Mouse (Mus musculus) testis, postnatal 10 days (tissue): ENCODE data around the gene Ddx6.

ENCODE experiments used
- DNase-seq: peaks from one replicate; pipeline ENCODE4 v3.0.0; 2021; ENCODE audit warnings: low spot score

Gene Ddx6

DNA sequence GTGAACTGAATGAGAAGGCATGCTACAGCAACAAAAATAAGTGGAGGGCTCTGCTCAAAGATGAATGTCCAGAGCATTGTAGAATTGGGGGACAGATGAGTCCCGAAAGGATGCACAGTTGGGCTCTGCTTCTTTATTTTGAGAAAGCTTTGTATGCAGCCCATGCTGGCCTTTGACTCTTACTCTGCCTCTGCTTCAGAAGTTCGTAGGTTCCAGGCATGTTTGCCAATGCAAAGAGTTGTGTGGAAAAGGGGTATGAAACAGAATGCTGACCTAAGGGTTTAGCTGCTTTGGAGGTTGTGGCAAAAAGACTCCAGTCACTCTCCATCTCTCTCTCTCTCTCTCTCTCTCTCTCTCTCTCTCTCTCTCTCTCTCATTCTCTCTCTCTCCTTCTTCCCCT is 36.9 kb downstream of the Ddx6 start:
- no peak for DNase-seq

DNA sequence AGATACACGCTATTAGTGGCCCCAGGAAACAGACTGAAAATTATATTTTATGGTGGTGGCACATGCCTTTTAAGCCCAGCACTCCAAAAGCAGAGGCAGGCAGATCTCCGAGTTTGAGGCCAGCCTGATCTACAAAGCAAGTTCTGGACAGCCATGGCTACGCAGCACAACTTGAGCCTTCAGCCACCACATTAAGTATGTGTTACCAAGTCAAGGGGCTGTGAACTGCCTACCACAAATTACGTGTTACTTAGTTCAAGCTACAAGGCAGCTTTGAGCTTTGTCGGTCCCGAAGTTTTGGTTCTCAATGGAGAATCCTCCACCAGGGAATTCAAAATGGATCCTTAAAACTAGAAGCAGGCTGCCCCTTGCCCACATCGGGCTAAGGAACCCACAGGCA is 38.4 kb downstream of the Ddx6 start:
- DNase-seq: no peak

DNA sequence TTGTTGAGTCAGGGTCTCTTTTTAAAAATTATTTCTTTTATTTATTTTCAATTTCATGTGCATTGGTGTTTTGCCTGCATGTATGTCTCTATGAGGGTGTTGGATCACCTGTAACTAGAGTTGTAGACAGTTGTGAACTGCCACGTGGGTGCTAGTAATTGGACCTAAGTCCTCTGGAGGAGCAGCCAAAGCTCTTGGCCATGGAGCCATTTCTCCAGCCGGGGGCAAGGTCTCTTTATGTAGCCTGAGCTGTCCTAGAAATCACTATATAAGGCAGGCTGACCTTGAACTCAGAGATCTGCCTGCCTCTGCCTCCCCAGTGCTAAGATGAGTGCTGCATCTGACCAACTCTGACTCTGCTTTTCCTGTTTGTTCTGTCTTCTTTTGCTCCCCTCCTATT is 39.5 kb downstream of the Ddx6 start:
- no peak for DNase-seq

DNA sequence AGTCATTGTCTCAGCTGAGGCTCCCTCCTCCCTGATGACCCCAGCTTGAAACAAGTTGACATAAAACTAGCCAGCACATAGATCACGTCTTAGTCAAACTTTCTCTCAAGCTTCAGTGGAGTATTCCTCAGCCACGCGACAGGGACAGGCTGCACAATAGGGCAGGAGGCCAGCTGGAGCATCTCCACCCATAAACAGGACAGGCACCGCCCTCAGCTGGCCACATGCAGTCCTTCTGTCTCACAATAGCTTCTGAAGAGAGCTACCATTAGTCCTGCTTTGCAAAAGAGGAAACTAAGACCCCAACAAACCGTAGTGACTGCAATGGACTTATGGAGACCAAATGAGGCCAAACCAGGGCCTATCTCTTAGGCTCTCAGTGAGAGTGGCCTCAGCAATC is 40.8 kb downstream of the Ddx6 start:
- DNase-seq: no peak

DNA sequence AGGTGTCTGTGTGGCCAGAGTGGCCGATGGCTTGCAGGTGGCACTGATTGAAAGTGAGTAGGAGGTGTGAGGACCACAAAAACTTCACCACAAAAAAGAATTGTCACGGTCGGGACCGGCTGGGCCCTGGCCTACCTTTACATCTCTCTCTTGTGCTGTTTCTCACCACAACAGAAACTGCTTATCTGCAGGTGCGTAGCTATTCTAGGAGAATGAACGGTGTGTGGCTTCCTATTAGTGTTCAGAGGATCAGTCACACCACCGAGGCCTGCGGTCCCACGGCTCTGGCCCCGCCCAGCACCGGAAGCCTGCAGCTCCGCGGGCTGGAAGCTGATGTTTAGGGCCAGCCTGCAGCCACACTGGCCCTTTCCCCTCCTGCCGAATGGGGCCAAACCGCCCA is 41.2 kb downstream of the Ddx6 start:
- DNase-seq: no peak

DNA sequence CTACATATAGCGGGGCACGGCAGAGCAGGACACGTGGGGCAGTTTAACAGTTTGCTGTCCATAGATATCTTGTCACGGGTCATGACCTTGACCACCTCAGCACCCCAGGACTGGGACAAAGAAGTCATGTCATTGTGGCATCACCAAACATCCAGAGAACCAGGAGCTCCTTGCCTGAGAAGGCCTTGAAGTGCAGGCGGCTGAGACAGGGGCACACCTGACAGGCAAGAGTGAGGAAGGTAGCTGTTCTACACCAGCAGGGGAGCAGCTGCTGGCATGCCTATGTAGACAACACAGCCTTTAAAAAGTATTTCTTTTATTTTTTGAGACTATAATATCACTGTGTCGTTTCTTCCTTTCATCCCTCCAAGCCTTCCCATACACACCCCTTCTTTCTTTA is 41.7 kb downstream of the Ddx6 start:
- DNase-seq: no peak

DNA sequence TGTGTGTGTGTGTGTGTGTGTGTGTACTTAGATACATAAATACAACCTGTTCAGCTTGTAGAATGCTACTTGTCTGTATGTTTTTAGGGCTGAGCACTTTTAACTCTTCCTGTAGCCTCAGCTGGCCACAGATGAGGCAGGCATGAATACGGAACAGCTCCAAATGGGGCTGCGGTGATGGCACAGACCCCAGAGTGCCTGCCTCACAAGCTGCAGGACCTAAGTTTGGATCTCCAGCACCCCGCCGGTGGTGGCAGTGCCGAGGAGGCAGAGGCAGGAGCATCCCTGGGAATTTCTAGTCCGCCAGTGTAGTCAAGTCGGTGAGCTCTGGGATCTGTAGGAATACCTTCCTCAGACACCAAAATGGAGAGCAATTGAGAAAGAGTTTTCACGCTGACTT is 42.3 kb downstream of the Ddx6 start:
- no peak for DNase-seq

DNA sequence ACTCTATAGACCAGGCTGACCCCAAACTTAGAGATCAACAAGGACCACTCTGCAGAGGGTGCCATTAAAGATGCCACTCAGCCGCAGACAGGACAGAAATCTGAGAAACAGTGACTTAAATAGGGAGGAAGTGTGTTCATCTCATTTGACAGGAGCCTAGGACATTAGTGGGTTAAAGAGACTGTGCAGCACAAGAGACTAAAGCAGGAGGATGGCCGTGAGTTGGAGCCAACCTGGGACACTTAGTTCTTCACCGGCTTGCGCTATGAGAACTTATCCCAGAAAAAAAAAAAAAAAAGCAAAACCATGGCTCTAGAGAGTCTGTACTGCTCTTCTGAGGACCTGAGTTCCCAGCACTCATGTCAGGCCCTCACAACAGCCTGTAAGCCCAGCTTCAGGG is 43.0 kb downstream of the Ddx6 start:
- no peak for DNase-seq

DNA sequence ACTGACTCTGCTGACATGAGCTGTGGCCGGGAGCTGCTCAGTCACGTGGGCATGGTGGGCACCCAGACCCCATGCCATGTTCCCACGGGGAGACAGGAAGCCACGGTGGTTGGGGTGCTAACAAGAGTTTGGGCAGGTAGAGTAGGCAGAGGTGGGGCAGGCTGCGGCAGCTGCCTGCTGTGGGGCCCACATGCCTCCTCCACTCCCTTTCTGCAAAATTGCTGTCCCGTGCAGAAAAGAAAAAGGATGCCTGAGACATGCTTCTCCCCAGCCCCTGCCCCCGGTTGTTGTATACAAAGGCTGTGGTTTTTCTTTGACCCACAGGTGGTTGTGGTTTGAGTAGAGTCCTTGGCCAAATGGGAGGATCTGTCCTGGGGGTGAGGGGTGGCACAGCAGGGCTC is 44.2 kb downstream of the Ddx6 start:
- no peak for DNase-seq

DNA sequence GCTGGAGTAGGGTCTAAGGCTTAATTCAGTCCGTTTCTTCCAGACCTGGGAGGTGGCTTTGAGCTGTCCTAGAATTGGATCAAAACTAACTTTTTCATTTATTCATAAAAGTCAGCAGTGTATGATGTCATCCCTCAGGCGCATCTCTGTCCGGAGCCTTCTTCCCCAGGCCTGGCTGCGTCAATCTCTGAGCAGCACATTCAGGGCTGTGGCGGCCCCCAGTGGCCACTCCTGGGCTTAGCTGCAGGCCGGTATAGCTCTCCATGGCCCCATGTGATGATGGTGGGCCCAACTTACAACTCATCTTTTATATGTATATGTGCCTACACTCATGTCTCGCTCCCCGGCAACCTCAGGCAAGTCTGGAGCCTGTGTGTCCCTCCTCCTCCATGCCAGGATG is 47.3 kb downstream of the Ddx6 start:
- peak; percentile 88 for DNase-seq

DNA sequence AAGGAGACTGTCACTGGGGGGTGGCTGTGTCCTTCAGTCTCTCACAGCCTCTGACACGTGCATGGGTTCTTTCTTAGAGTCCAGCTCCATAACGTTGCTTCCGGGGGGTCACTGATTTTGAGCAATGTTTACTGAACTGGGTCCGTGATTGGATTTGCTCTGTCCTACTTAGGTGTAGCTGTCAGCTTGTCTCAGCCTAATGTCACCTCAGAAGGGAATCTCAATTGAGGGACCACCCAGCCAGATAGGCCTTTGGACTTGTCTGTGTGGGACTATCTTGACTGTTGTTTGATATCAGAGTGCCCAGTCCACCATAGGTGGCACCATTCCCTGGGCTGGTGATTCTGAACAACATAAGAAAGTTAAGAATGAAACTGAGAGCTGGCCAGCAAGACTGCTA is 49.2 kb downstream of the Ddx6 start:
- no peak for DNase-seq

DNA sequence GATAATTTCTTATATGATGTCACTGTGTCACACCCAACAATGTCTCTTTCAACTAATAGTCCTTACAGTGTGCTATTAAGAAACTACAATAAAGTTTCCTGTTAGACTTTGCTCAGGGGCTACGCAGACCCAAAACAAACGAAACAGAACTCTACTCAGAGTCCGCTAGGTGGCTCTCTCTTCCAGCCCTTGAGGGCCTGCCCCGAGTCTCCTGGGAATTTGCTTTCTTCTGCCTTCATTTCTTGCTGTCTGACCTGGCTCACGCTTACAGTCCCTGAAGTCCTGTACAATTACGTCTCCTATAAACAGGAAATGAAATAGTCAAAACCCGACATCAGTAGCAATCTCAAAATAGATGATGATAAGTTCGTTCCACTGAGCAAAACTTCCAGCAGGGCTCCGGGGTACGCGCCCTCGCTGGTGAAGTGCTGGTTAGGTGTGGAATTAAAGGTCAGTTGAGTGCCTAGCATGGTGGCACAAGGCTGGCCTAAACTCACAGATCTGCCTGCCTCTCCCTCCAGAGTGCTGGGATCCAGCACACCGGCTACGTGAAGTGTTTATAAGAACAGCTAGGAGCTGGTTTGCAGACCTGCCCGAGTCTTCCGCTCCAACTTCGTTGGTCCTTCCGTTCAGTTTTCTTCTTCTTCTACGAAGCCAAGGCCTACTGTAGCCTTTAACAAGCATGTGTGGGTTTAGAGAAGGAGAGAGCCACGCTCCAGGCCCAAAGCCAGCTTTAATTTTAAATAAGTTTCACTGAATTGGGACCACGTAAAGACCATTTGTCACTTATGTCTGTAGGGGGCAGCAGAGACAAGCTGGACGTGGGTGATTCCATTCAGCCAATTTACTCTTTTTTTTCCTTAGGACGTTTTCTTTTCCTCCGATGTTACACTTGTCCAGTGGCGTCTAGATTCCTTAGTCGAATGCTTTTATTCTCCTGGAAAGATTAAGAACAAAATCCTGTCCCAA is 50.7 kb downstream of the Ddx6 start:
- DNase-seq: no peak

DNA sequence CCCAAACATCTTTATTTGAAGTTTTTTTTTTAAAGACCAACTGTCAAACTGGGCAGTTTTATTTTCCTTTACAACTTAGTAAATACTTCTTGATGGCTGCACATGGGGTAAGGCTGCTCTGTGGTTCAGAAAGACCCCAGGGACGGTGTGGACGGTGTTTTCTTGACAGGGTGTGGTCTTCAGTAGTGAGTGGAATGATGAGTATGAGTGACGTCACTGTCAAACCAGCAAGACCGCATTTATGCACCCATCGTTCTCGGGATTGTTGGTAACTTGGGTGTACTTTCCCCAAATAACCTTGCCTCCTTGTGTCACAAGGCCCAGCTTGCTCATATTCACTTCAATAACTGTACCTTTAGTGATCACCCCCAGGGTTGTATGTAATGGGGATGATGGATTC is 59.0 kb downstream of the Ddx6 start:
- DNase-seq: no peak

DNA sequence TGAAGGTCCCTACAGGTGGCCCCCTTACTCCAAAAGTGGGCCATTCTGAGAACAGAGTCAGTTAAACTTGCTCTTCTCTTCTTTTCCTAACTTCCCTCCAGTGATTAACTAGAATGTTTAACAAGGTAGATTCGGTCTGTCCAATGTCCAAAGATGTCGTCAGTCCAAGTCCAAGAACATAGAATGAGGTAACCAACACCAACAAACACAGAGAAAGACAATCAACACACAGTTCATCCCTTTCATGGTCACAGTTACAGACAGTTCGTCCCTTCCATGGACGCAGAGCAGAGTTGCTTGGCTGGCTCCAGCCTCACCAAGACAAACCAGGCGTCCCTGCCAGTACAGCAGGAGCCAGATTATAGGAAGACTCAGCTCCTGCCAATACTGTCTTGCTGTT is 66.7 kb downstream of the Ddx6 start:
- DNase-seq: no peak

DNA sequence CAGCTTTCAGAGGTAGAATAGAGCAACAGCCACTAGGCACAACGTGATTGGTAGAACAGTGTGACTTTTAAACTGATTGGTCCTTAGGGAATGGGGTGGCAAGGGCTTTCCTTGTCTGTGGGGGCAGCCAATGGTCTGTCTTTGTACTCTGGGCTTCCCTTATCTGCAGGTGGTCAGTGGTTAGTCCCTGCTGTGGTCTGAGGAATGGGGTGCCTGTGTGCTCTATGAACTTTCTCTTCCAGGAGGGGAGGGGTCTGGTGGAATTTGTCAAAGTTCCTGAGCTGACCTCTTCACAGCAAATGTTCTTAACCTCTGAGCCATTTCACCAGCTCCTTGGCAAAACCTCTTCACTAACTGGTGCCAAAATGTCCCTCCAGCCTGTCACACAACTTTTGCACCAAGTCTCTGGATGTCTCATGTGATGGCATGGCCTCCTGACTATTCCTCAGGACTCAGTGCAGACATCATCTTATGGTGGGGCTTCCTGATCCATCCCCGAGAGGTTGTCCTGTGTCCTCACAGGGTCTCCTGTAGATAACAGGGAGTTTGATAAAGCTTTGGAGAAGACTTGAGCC is 67.7 kb downstream of the Ddx6 start:
- no peak for DNase-seq

DNA sequence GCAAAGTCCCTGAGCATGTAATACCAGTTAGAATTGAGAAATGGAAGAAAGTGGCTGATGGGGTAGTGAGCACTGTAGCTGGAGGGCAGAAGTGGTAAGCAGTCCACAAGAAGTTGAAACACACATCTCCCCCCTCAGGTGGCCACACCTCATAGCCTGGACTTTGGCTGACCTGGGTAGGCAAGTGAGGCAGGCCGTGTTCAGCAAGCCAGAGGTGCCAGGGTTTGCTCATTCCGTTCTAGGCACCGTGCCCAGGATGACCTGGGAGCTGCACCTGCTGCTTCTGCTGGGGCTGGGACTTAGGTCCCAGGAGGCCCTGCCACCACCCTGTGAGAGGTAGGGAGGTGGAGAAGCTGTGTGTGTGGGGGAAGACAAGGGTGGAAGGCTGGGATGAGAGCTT is 68.3 kb downstream of the Ddx6 start, which contains the start of gene Treh:
Gene Treh (plus strand): TSS at position 229 of the 400 bp plus-strand sequence.
- DNase-seq: no peak

DNA sequence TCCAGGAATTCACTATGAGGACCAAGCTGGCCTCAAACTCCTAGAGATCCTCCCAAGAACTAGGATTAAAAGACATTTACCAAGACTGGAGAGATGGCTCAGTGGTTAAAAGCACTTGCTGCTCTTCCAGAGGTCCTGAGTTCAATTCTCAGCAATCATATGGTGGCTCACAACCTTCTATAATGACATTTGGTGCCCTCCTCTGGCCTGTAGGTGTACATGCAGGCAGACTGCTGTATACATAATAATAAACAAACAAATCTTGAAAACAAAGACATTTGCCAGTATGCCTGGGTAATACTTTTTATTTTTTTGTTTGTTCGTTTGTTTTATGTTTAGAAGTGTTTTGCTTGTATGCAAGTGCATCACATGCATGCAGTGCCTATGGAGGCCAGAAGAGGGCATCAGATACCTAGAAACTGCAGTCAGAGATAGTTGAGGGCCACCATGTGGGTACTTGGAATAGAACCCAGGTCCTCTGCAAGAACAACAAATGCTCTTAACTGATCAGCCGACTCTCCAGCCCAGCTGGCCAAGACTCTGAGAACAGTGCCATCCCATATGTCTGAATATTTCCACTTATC is 73.7 kb downstream of the Ddx6 start:
- DNase-seq: no peak

DNA sequence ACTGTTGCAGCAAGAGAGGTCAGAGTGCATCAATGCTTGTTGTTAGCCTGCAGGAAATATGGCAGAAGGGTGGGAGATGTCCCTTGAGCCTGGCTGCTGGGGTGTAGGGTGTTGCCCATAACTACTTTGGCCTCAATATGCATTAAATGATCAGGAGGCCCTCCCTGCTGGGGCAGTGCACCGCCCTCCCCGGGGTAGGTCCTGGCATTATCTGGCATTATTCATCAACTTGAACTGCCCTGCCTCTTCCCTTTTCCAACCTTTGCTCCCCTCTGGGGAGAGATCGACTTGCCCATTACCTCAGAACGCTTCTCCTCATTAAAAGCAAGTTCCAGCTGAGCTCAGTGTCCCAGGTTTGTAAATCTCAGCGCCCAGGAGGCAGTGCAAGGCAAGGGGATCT is 74.9 kb downstream of the Ddx6 start:
- no peak for DNase-seq

DNA sequence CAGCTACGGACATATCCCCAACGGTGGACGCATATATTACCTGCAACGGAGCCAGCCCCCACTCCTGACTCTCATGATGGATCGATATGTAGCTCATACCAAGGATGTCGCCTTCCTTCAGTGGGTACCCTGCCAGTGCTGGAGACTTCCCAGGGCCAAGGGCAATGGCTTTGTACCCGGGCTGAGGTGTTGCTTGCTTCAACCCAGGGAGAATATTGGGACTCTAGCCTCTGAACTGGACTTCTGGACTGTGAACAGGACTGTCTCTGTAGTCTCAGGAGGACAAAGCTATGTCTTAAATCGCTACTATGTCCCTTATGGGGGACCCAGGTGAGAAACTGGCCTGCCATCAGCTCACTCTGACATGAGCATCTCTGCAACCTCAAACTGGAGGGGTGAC is 78.4 kb downstream of the Ddx6 start:
- DNase-seq: no peak

DNA sequence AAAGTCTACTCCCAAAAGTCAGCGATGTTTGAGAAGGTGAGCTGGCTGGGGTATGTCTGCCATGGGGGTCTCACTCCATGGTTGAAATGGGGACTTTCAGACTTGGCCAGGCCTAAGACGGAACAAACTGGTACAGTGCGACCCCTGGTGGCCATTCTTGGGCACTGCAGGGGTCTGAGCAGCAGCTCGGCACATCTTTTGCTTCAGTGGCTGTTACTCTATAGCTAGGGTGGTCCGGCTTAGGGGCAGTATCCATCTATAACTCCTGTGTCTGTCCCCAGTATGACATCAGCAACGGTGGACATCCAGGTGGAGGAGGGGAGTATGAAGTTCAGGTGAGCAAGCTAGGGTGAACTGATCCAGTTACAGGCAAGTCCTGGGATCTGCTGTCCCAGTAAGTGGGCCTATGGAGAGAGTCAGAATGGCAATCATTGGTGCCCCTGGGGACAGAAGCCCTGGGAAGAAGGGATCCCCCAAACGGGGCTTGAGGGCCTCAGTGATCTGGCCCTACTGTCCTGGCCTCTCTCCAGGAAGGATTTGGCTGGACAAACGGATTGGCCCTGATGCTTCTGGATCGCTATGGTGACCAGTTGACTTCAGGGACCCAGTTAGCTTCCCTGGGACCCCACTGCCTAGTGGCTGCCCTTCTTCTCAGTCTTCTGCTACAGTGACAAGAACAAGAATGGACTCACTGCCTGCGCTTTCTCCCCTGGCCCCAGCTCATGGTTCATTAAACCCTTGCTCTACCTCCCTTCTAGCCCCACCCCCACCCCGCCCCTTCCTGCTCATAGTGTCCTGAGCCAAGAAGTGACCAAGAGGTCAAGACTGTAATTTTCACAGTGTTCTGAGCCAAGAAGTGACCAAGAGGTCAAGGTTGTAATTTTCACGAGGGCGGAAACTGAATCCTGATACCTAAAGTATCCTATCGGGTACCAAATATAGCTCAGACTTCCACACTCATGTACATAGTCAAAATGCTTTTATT is 80.9 kb downstream of the Ddx6 start:
- DNase-seq: peak; percentile 88

DNA sequence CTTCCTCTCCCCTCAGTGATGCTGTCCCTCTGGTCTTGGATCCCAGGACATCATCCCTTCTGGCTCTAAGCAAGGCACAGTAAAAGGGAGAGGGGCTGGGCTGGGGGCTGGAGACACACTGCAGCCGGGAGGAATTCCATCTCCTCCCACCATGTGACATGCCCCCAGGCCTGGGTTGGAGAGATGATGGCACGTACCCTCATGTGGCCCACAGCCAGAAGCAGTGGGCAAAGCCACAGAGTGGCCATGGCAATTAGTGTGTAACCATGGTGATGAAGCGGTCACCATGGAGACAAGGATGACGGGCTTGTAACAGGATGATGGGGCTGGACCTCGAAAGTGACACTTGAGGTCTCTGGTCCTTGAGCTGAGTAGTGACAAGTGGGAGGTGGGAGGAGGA is 81.9 kb downstream of the Ddx6 start:
- no peak for DNase-seq

DNA sequence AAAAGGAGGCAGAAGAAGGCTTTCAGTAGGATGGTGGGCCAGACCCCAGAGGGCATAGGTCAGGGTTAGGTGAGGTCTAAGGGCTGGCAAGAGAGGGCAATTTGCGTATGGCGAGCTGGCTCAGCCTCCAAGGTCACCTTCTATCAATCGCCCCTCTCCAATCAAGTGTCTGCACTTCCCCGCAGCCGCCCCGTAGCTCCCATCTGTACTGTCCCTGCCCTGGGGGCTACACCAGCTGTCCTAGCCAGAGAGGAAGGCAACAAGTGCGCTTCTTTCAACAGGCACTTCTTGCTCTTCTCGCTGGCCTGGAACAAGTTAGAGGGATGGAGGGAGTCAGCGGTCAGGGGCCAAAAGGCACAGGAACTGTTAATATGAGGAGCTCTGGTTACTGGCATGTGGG is 83.3 kb downstream of the Ddx6 start:
- DNase-seq: no peak
